ENCODE assay signal across 22 mouse cellular contexts in genomic region chr10:79977324-79977723, GRCm38 (mm10). TPM values are rescaled to one million over a fixed set of nuclear protein-coding genes. Genes with fewer than 3 reads are reported as not detected.
DNase-seq lines count a peak whose midpoint lies in the region; TF ChIP-seq lines count a peak whose summit lies in the region.
"Had no signal": no experiment of that assay in that cellular context is flagged by ENCODE, and none has a peak within 500 bp of the region (broad histone marks: within the 10 kb centered on the region; RNA-seq: fewer than 3 reads in every experiment).

No protein-coding gene starts in this region.

- TF ChIP-seq CTCF in E14TG2a.4 (conservative IDR thresholded peaks at IDR 0.05; ENCODE audit: low read length): no peak

- H3K27me3 ChIP-seq in E14TG2a.4 (ENCODE audit: insufficient read depth, low read length): peaks cover 50% of the 10 kb centered on the region
- peaks cover 20% of the 10 kb centered on the region for H3K27me3 ChIP-seq in limb, embryonic 10.5 days (ENCODE audit: low read depth, poor library complexity, severe bottlenecking)
- H3K27me3 ChIP-seq: CH12.LX; embryonic facial prominence, embryonic 13.5 days had no signal

- WGBS in limb, embryonic 10.5 days: 82% methylated on average over 28 of the region's 28 CpGs

- intact Hi-C loops in heart, postnatal 25 days (cut with DNase I): no loop called here

- H3K4me1 ChIP-seq in E14TG2a.4 (replicated peaks; ENCODE audit: low read depth, low read length): peaks cover 88% of the 10 kb centered on the region
- peaks cover 1 to 40% of the 10 kb centered on the region in 2 experiments; a peak in 3 of 4 replicates for H3K4me1 ChIP-seq in ES-E14 (ENCODE audit: control insufficient read depth in 2 of 2, insufficient read depth in 2 of 2, low read length in 2 of 2, poor library complexity in 1 of 2)
- H3K4me1 ChIP-seq in limb, embryonic 10.5 days: peaks cover under 1% of the 10 kb centered on the region

- no peak overlapping the region for H3K9ac ChIP-seq in ES-E14 (ENCODE audit: insufficient read depth, low read depth, low read length, poor library complexity, severe bottlenecking)
- H3K9ac ChIP-seq: embryonic facial prominence, embryonic 13.5 days; forebrain, embryonic 15.5 days; hindbrain, embryonic 13.5 days had no signal

- in situ Hi-C loops in ES-E14 (cut with MboI; ENCODE audit: low sequenced_read_pairs in 2 of 2, unreplicated experiment in 2 of 2): loop anchor here in 1 of 2 experiments (25.0 kb wide), 1 partner anchor 135 kb away; the partner anchor contains the start of genes Sbno2 and Stk11

- H3K9me3 ChIP-seq in E14TG2a.4 (ENCODE audit: low read length) (no peaks in the 10 kb centered on the region), ES-E14 (ENCODE audit: control insufficient read depth, insufficient read depth, low read depth, low read length) (no peaks in the 10 kb centered on the region)
- 0 out of 2 replicates have a peak, but pooled peaks cover 3% of the 10 kb centered on the region for H3K9me3 ChIP-seq in limb, embryonic 10.5 days (replicated peaks)
- H3K9me3 ChIP-seq: embryonic facial prominence, embryonic 13.5 days; forebrain, embryonic 15.5 days; hindbrain, embryonic 13.5 days had no signal

- peak; percentile 92 for DNase-seq in heart, adult 11 months
- no peak for DNase-seq in heart, postnatal 25 days (ENCODE audit: low spot score)
- no peak for DNase-seq in ES-E14 (ENCODE audit: low read depth, low spot score)
- DNase-seq in limb, embryonic 10.5 days (ENCODE audit: low spot score): no peak
- no peak for DNase-seq in kidney, postnatal 25 days
- no peak for DNase-seq in thymus, postnatal 0 days (ENCODE audit: low spot score)
- DNase-seq: adrenal gland, adult 2 months; adrenal gland, postnatal 14 days; B cell, adult 2 months; cerebellum, adult 11 months; cerebellum, adult 2 months; cerebellum, adult 9-11 months; gastrocnemius, postnatal 25 days; heart, postnatal 36 days had no signal

- H3K36me3 ChIP-seq in E14TG2a.4 (ENCODE audit: insufficient read depth, low read length) (peaks cover 49% of the 10 kb centered on the region), ES-E14 (ENCODE audit: control insufficient read depth, insufficient read depth, low read length, poor library complexity, severe bottlenecking) (peaks cover 25% of the 10 kb centered on the region)
- H3K36me3 ChIP-seq in limb, embryonic 10.5 days: peaks cover 83% of the 10 kb centered on the region

- H3K4me3 ChIP-seq in E14TG2a.4 (replicated peaks; ENCODE audit: low read length) (peak overlapping the region; percentile 75), ES-E14 (ENCODE audit: insufficient read depth in 1 of 2, low read depth in 1 of 2, low read length in 2 of 2, poor library complexity in 1 of 2, severe bottlenecking in 1 of 2) (peak overlapping the region; percentile 50 to 59)
- peak overlapping the region; percentile 20; the same call in 1 of the 2 replicates for H3K4me3 ChIP-seq in limb, embryonic 10.5 days
- H3K4me3 ChIP-seq: embryonic facial prominence, embryonic 13.5 days; erythroblast, embryonic 14.5 days; forebrain, embryonic 15.5 days; hindbrain, embryonic 13.5 days had no signal

- no peak overlapping the region for H3K27ac ChIP-seq in ES-E14 (ENCODE audit: insufficient read depth, low read depth, low read length, poor library complexity, severe bottlenecking)
- no peak overlapping the region for H3K27ac ChIP-seq in limb, embryonic 10.5 days
- H3K27ac ChIP-seq: embryonic facial prominence, embryonic 13.5 days; forebrain, embryonic 15.5 days; hindbrain, embryonic 10.5 days; hindbrain, embryonic 13.5 days had no signal

TF ChIP-seq in ES-E14, 5 proteins besides CTCF, POLR2A, EP300 and RAD21:
- TF ChIP-seq ZNF384 (IDR thresholded peaks at IDR 0.05; ENCODE audit: low read depth, low read length): no peak
- no peak for TF ChIP-seq MAFK (IDR thresholded peaks at IDR 0.05; ENCODE audit: insufficient read depth, low read depth, low read length)
- no peak for TF ChIP-seq ZC3H11A (IDR thresholded peaks at IDR 0.05; ENCODE audit: borderline replicate concordance, low read depth, low read length)
- no peak for TF ChIP-seq HCFC1 (IDR thresholded peaks at IDR 0.05; ENCODE audit: borderline replicate concordance, insufficient read depth, low read length)
- no peak for TF ChIP-seq CHD2 (IDR thresholded peaks at IDR 0.05; ENCODE audit: low read depth, low read length)

RNA-seq across cellular contexts. Expression of gene Tmem259, which starts 6.8 kb away (rescaled TPM):
- 100 to 1,000 TPM; 110 to 115 TPM for total RNA-seq in heart, postnatal 25 days (2021)
- 127 and 220 TPM in 2 replicates for total RNA-seq in ES-E14 (2012; rRNA removed)
- 14.9 and 16.4 TPM in 2 replicates for polyA plus RNA-seq in limb, embryonic 10.5 days (2016; fragmentation: Nextera tagmentation; extraction: Ambion mirVana)
- 19.4 and 25.8 TPM in 2 replicates for polyA plus RNA-seq in thymus, postnatal 0 days (2015; fragmentation: Nextera tagmentation; extraction: Ambion mirVana)

RNA-seq across cellular contexts. Expression of gene Grin3b, which starts 6.8 kb away (rescaled TPM):
- under 1 TPM; 0.14 to 0.21 TPM for total RNA-seq in heart, postnatal 25 days (2021)
- total RNA-seq in ES-E14 (2012; rRNA removed): 0.36 and 0.74 TPM in 2 replicates
- 0.28 and 0.40 TPM in 2 replicates for polyA plus RNA-seq in limb, embryonic 10.5 days (2016; fragmentation: Nextera tagmentation; extraction: Ambion mirVana)
- polyA plus RNA-seq in thymus, postnatal 0 days (2015; fragmentation: Nextera tagmentation; extraction: Ambion mirVana): 0.09 and 0.20 TPM in 2 replicates
- total RNA-seq: adrenal gland, postnatal 14 days; common myeloid progenitor, adult 5-6 weeks; gastrocnemius, postnatal 25 days had no signal
- polyA plus RNA-seq: erythroblast, embryonic 14.5 days had no signal

RNA-seq across cellular contexts. Expression of gene Cnn2, which starts 11.1 kb away (rescaled TPM):
- 10 to 100 TPM; 35.9 to 36.6 TPM for total RNA-seq in heart, postnatal 25 days (2021)
- 94.1 and 159 TPM in 2 replicates for total RNA-seq in ES-E14 (2012; rRNA removed)
- 261 and 301 TPM in 2 replicates for polyA plus RNA-seq in limb, embryonic 10.5 days (2016; fragmentation: Nextera tagmentation; extraction: Ambion mirVana)
- polyA plus RNA-seq in thymus, postnatal 0 days (2015; fragmentation: Nextera tagmentation; extraction: Ambion mirVana): 137 and 152 TPM in 2 replicates

RNA-seq across cellular contexts. Expression of gene Wdr18, which starts 17.4 kb away (rescaled TPM):
- 10 to 100 TPM; 20.5 to 30.1 TPM for total RNA-seq in heart, postnatal 25 days (2021)
- total RNA-seq in ES-E14 (2012; rRNA removed): 155 and 195 TPM in 2 replicates
- polyA plus RNA-seq in limb, embryonic 10.5 days (2016; fragmentation: Nextera tagmentation; extraction: Ambion mirVana): 174 and 201 TPM in 2 replicates
- 77.5 and 85.8 TPM in 2 replicates for polyA plus RNA-seq in thymus, postnatal 0 days (2015; fragmentation: Nextera tagmentation; extraction: Ambion mirVana)

RNA-seq across cellular contexts. Expression of gene Abca7, which starts 19.0 kb away (rescaled TPM):
- total RNA-seq in heart, postnatal 25 days (2021): 1 to 10 TPM; 6.5 to 6.7 TPM
- 8.8 and 18.9 TPM in 2 replicates for total RNA-seq in ES-E14 (2012; rRNA removed)
- 2.0 and 2.3 TPM in 2 replicates for polyA plus RNA-seq in limb, embryonic 10.5 days (2016; fragmentation: Nextera tagmentation; extraction: Ambion mirVana)
- 5.2 and 5.8 TPM in 2 replicates for polyA plus RNA-seq in thymus, postnatal 0 days (2015; fragmentation: Nextera tagmentation; extraction: Ambion mirVana)

Comparison
In these comparisons a context has a peak if more than half of its experiments do, and no peak if none do; other contexts are left out.
1. H3K4me3 ChIP-seq: peak in every context shown above with its lines; median percentile 75 in E14TG2a.4; 54 in ES-E14; 20 in limb, embryonic 10.5 days.